Mouse (Mus musculus) frontal cortex, postnatal 14 days (tissue): Measurements from ENCODE around the gene Gipc3.
A peak's percentile ranks its signal among the peaks of the same experiment; 100 is the strongest.

Source experiments
- DNase-seq, 2 experiments: peaks; one replicate each; pipeline ENCODE4 v3.0.0; 2022; ENCODE audit warnings: low spot score in 2 of 2

Gipc3 gene

GRCm38 (mm10) chr10:81300352-81300907 is 42.6 kb downstream of the Gipc3 start:
- DNase-seq, result no peak

GRCm38 (mm10) chr10:81299585-81300351 is 43.3 kb downstream of the Gipc3 start:
- DNase-seq, result no peak

DNA sequence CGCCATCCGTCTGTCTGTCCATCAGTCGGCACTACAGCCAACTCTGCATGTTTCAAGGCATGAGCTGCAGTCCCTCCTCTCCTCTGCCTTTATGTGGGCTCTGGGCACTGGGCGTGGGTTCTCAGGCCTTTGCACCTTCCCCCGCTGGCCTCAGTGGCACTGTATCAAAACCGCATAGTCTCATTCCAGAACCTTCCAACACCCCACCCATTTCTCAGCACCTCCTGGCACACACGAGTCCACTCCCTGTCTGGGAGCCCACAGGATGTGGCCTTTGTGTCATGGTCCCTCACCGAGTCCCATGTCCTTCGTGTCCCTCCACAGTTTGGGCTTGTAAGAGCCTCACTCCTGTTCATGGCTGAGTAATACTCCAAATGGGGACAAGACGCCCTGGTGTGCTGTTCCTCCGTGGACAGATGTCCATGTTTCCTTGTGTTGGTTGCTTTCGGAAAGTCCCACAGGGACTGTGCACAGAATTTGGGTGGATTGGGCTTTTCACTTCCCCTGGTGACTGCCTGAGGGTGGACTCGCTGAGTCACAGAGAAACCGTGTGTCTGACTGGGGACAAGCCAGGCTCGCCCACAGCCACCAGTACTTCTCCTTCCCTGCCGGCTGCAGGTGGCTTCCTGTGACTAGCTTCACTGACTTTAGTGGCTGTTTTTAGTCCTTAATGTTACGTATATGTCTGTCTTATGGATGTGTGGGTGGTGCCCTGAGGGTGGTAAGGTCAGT is 44.5 kb downstream of the Gipc3 start:
- no peak for DNase-seq

DNA sequence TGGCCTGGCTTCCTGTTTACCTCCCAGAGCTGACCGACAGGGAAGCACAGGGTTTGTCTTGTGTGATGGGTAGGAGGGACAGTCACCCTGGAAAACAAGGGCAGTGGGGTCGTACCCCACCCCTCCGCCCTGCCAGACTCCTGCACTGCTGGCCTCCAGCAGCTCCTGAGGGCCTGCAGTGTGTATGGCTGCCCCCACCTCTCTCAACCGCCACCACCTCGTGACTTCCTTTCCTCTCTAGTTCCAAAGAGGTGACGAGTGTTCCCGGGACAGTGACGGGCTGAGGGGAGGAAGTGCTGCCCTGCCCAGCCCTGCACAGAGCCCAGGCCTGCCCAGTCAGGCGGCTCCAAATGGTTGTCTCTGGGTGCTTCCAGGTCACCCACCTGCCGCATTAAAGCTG is 45.2 kb downstream of the Gipc3 start:
- DNase-seq, result no peak

DNA sequence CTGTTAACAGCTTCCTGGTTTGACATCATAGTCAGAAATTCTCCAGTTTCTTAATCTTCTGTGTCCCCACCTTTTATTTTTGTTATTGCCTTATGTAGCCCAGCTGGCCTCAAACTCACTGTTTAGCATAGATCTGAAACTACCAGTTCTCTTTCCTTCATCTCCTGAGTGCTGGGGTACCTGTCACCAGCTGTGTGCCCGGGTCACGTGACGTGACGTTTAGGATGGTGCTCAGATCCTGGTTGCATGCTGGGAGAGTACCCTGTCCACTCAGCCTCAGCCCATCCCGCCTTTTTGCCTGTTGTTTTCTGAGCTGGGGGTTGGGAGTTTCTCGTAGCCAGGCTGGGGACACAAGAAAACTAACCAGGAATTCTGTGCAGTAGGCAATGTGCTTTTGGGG is 45.8 kb downstream of the Gipc3 start:
- DNase-seq, result no peak

GRCm38 (mm10) chr10:81295185-81295584 is 47.9 kb downstream of the Gipc3 start:
- no peak for DNase-seq

DNA sequence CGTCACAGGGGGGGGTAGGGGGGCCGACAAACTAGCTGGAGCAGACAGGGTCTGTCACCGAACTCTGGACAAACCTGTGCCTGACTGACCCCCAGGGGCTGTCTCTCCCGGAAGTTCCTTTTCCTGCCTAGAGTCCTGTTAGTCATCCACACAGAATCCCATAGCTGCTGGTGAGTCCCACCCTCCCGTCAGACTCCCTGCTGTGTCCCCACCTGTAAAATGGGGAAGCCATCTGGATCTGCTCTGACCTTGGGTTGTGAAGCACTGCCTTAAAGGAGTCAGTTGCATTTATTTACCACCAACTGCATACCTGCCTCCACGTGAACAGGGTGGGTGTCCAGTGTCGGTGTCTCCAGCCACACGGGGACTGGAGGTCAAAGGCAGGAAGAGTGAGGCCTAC is 48.6 kb downstream of the Gipc3 start:
- DNase-seq, result no peak

GRCm38 (mm10) chr10:81293334-81294030 is 49.6 kb downstream of the Gipc3 start:
- no peak for DNase-seq

DNA sequence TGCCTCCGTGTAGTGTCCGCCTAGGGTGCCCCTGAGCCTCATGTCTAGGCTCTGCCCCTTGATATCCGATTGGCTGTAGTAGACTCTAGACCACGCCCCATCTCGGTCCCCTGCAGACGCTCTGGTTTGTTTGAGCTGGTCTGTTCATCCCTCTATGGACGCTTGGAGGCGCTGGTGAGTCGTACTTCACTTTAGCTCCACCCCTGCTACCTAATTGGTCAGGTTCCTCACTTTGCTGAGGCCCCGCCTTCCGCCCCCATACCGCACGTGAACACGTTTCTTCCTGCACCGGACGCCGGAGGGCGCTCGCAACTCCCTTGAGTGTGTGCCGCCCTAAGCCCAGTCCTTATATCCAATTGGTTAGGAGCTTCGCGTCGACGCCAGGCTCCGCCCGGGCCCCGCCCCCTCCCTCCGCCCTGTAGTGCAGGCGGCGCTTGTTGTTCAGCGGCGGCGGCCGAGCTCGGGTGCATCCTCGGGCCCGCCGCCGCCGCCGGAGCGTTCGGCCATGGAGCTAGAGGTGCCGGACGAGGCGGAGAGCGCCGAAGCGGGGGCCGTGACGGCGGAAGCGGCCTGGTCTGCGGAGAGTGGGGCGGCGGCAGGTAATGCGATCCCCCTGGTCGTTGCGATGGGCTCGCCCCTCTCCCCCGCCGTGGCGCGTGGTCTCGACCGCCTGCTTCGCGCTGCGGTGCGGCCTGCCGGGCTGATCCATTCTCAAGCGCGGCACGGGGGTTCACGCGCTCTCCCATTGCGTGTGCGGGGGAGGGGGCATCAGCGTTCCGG is 50.3 kb downstream of the Gipc3 start, which contains the start of gene Pip5k1c:
Gene Pip5k1c, plus strand, starts transcription at position 410 of the 780 bp plus-strand sequence.
- peak; percentile 99 to 100 for DNase-seq

DNA sequence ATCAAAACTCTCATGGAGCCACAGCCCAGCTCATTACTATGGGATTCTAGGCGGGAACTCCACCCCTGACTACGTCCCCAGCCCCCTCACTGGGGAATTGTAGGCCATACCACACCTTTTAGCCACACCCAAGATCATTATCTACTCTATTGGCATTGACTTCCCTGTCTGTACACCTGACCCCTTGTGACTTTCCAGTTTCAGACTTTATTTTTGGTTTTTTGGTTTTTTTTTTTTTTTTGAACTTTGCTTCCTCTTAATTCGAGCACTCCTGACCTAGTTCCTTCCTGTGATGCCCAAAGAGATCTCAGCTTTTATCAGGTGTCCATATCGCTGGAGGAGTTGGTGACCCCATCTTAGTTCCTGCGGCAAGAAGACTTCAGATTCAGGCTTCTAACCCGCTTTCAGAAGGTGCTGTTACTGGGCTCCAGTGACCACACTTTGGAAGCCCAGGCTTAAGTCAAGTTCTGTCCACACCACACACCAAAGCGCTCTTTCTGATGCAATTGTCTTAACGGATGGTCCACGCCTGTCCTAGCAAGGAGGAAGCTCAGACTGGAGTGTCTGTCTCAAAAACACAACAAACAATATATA is 51.5 kb downstream of the Gipc3 start, which contains the start of gene Tjp3:
Gene Tjp3, minus strand, starts transcription at position 71 of the 594 bp plus-strand sequence.
- no peak for DNase-seq

DNA sequence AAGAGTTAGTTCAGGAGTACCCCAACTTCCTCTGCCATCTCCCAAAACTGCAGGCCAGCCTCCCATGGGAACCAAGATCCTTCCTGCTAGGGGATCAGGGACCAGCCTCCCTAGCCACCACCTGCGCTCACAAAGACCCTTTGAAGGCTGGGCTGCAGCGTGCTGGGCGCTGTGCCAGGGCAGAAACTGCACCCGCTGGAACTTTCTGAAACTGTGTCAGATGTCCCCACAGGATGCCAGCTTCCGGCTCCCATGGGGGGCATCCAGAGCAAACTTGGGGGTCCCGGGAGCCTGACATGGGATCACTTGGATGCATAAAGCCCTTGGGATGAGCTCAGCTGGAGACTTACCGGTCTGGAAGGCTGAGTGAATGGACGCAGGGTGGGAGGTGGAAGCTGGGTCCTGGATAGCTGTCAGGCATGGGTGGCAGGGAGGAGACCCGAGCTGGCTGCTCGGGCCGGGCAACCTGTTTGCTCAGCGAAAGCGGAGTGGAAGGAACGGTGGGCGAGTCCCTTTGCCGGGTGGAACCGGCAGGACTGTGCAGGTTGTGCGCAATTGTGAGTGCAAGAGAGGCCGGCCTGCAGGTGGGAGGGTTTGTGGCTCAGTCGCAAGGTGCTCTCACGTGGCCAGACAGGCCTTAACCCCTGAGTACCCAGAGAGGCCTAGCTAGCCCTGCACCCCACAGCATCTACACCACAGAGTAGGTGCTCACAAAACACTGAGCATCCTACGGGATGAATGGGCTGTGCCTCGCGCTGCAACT is 52.2 kb downstream of the Gipc3 start:
- no peak for DNase-seq

DNA sequence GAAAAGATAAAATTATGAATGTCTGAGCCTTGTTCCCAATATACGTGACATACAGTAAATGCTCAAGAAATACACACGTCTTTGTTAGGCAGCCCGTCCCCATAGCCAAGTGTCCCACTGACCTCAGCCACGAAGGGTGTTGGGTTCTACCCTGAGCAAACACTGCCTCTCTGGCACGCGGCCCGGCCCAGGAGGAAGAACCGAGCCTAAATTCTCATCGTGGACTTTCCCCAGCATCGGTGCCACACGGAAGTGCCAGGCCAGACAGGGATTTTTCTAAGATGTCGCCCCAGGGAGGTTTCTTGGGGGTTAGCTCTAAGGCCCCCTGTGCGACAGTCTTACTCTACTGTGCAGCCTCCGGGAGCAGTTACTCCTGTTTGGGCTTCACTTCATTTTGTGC is 53.3 kb downstream of the Gipc3 start:
- no peak for DNase-seq

DNA sequence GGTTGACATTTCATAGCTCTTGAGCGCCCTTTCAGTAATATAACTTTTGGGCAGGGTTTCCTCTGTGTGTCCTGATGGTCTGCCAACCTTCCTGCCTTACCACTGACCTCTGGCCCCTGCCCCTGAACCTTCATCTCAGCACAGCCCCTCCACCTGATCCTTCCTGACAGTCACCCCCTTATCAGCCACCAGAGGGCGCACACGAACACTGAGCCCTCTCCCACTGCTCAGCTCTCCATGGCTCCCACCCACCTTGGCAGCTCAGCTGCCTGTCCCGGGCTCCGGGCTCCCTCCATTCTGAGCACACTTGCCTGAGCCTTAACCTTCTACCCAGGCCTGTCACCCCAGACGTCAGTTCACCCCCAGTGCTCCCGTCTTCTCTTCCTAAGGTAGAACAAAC is 53.8 kb downstream of the Gipc3 start:
- peak in 1 of 2 experiments; percentile 52 for DNase-seq

DNA sequence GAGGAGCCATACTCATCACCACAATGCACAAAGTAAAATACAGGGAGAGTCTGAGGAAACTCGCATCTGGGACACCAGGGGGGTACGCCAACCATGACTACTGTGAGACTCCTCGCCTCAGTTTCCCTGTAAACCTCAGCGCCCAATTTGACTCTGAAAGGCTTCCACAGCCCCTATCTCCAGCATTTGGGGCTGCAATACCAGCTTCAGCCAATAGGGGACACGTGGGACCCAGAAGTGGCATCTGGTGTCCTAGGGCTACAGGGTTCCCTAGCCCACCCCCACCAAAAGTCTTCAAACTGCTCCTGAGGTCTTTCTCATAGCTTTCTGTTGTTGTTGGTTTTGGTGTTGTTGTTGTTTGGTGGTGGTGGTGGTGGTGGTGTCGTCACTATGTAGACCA is 54.5 kb downstream of the Gipc3 start:
- no peak for DNase-seq

DNA sequence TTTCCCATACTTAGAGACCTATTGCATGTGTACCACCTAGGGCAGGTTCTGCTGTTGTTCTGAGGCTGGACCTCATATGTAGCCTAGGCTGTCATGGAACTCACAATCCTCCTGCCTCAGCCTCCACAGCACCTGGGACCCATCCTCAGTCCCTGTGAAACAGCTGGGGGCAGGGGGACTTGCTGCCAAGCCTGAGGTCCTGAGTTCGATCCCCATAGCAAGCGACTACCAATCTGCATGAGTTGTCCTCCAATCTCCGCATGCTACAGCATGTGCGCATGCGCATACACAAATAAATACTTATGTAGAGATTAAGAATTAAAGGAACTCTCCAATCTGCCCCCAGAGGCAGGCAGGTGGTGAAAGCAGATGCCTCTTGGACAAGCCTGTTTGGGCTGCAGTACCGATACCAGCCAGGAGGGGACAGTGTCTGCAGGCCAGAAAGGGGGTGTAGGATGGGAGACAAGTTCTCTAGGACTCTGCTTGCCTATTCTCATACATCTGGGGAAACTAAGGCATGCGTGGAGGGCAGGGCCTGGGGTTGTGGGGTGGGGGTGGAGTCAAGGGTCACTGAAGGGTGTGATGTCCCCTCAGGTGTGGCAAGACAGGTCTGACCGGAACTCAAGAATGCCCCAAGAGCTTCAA is 55.4 kb downstream of the Gipc3 start:
- DNase-seq, result no peak

GRCm38 (mm10) chr10:81286586-81286985 is 56.5 kb downstream of the Gipc3 start:
- DNase-seq, result no peak

GRCm38 (mm10) chr10:81285694-81286450 is 57.2 kb downstream of the Gipc3 start:
- peak in 1 of 2 experiments; percentile 77 for DNase-seq
